Mouse (Mus musculus) olfactory bulb, adult 2 months (tissue): ENCODE data around the gene 4930558K02Rik.

Source experiments
- CTCF ChIP-seq: fragments of 200-500 bp; IDR thresholded peaks from 2 replicates; pipeline ENCODE4 v1.5.1; 2012; ENCODE audit warnings: low read depth, mild to moderate bottlenecking, low read length, moderate library complexity; ENCODE audit not compliant: insufficient read depth
- POLR2A ChIP-seq: fragments of 200-500 bp; IDR thresholded peaks from 2 replicates; pipeline ENCODE4 v1.6.1; 2012; ENCODE audit warnings: mild to moderate bottlenecking, low read depth, low read length, moderate library complexity; ENCODE audit not compliant: insufficient read depth

DNA sequence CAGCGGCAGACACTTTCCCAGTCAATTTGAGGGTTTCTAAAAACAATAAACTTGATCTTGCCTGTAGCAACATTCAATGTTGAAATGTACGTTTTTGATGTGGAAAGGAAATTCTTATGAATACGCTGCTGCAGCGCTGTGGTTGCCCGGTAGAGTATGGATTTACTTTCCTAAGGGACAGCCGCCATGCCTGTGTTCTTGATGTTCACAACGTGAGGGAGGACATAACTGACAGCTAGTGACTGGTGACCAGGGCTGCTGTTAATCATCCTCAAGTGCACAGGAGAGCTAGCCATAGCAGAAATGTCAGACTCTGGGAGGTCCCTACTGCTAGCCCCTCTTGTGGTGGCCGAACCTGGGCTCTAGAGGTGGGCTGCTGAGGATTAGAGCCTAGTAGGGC lies 29.6 kb upstream of the 4930558K02Rik start:
- TF ChIP-seq POLR2A (no peak), CTCF (no peak)
